In genomic region chr11:70654923-70655570, GRCm38 (mm10) we compare ENCODE assay signal across 8 mouse cellular contexts. TPM values are rescaled to one million over a fixed set of nuclear protein-coding genes. Genes with fewer than 3 reads are reported as not detected.
DNase-seq lines count a peak whose midpoint lies in the region; ATAC-seq and TF ChIP-seq lines count a peak whose summit lies in the region.

No protein-coding gene starts in this region.

- peak overlapping the region; percentile 92 for H3K27ac ChIP-seq in gastrocnemius, adult 2 months
- peak overlapping the region; percentile 98 for H3K27ac ChIP-seq in hindbrain, embryonic 15.5 days (replicated peaks)

- H3K4me3 ChIP-seq in gastrocnemius, adult 2 months = peak overlapping the region; percentile 94
- peak overlapping the region; percentile 98 for H3K4me3 ChIP-seq in hindbrain, embryonic 15.5 days

- no peaks in the 10 kb centered on the region for H3K27me3 ChIP-seq in hindbrain, embryonic 15.5 days

- peaks cover 22% of the 10 kb centered on the region for H3K36me3 ChIP-seq in hindbrain, embryonic 15.5 days

- intact Hi-C loops in gastrocnemius, adult 2 months (cut with DNase I) = loop anchor here (1.0 to 2.0 kb wide), 3 partner anchors 14 to 46 kb away; partner anchors contain the start of genes Camta2, Inca1, Kif1c and Spag7
- intact Hi-C loops in left cerebral cortex, postnatal 36 days (cut with DNase I) = loop anchor here (2.0 kb wide), 1 partner anchor 14 kb away; the partner anchor contains the start of gene Spag7

- H3K4me1 ChIP-seq in hindbrain, embryonic 15.5 days (replicated peaks) = peaks cover 48% of the 10 kb centered on the region

- DNase-seq in ZHBTc4 (ENCODE audit: low read depth, low spot score) = peak; percentile 87
- peak; percentile 92 to 94 for DNase-seq in cerebellum, postnatal 25 days
- peak; percentile 93 for DNase-seq in gastrocnemius, adult 2 months
- DNase-seq in left cerebral cortex, postnatal 36 days (ENCODE audit: low spot score in 2 of 2) = peak; percentile 75 to 82
- peak; percentile 78 for DNase-seq in right cerebral cortex, postnatal 14 days
- DNase-seq in urinary bladder, postnatal 25 days (ENCODE audit: low spot score) = peak; percentile 77

- no peaks in the 10 kb centered on the region for H3K9me3 ChIP-seq in hindbrain, embryonic 15.5 days

- no peak for TF ChIP-seq CTCF in gastrocnemius, adult 2 months (IDR thresholded peaks at IDR 0.05)

- peak; percentile 71 for ATAC-seq in hindbrain, embryonic 15.5 days (ENCODE audit: low FRiP score, low read depth)
- ATAC-seq in megakaryocyte-erythroid progenitor cell, adult 5-6 weeks (replicated peaks; ENCODE audit: low FRiP score, low TSS enrichment, poor library complexity, severe bottlenecking) = peak; percentile 33

- WGBS in hindbrain, embryonic 15.5 days = under 1% methylated on average over 48 of the region's 48 CpGs

- H3K4me2 ChIP-seq in hindbrain, embryonic 15.5 days = peak overlapping the region; percentile 77

- peak overlapping the region; percentile 98 for H3K9ac ChIP-seq in hindbrain, embryonic 15.5 days

RNA-seq across cellular contexts. Expression of gene Pfn1, which starts 0.6 kb away (rescaled TPM):
- 100 to 1,000 TPM; 252 to 257 TPM for total RNA-seq in gastrocnemius, adult 2 months (2021)
- 722 and 792 TPM in 2 replicates for polyA plus RNA-seq in hindbrain, embryonic 15.5 days (2015; fragmentation: Nextera tagmentation; extraction: Ambion mirVana)
- total RNA-seq in left cerebral cortex, postnatal 36 days (2021) = 100 to 1,000 TPM; 217 to 244 TPM
- 1,236 and 1,373 TPM in 2 replicates for total RNA-seq in megakaryocyte-erythroid progenitor cell, adult 5-6 weeks (2014; fragmentation: Nextera tagmentation)
- 377 and 675 TPM in 2 replicates for total RNA-seq in megakaryocyte-erythroid progenitor cell, adult 5-6 weeks (2017)

RNA-seq across cellular contexts. Expression of gene Eno3, which starts 2.0 kb away (rescaled TPM):
- total RNA-seq in gastrocnemius, adult 2 months (2021) = 1,000 to 10,000 TPM; 7,153 to 7,488 TPM
- polyA plus RNA-seq in hindbrain, embryonic 15.5 days (2015; fragmentation: Nextera tagmentation; extraction: Ambion mirVana) = 6.7 and 8.7 TPM in 2 replicates
- total RNA-seq in left cerebral cortex, postnatal 36 days (2021) = 1 to 10 TPM; 9.5 to 9.6 TPM
- 16.7 and 33.7 TPM in 2 replicates for total RNA-seq in megakaryocyte-erythroid progenitor cell, adult 5-6 weeks (2014; fragmentation: Nextera tagmentation)
- 8.4 and 16.5 TPM in 2 replicates for total RNA-seq in megakaryocyte-erythroid progenitor cell, adult 5-6 weeks (2017)

RNA-seq across cellular contexts. Expression of gene Slc25a11, which starts 7.8 kb away (rescaled TPM):
- total RNA-seq in gastrocnemius, adult 2 months (2021) = 100 to 1,000 TPM; 264 to 408 TPM
- polyA plus RNA-seq in hindbrain, embryonic 15.5 days (2015; fragmentation: Nextera tagmentation; extraction: Ambion mirVana) = 167 and 176 TPM in 2 replicates
- total RNA-seq in left cerebral cortex, postnatal 36 days (2021) = 100 to 1,000 TPM; 113 to 125 TPM
- 62.3 and 63.1 TPM in 2 replicates for total RNA-seq in megakaryocyte-erythroid progenitor cell, adult 5-6 weeks (2014; fragmentation: Nextera tagmentation)
- total RNA-seq in megakaryocyte-erythroid progenitor cell, adult 5-6 weeks (2017) = 33.1 and 36.2 TPM in 2 replicates

RNA-seq across cellular contexts. Expression of gene Rnf167, which starts 8.0 kb away (rescaled TPM):
- total RNA-seq in gastrocnemius, adult 2 months (2021) = 10 to 100 TPM; 35.0 to 38.4 TPM
- 94.8 and 109 TPM in 2 replicates for polyA plus RNA-seq in hindbrain, embryonic 15.5 days (2015; fragmentation: Nextera tagmentation; extraction: Ambion mirVana)
- total RNA-seq in left cerebral cortex, postnatal 36 days (2021) = 10 to 100 TPM; 78.6 to 87.8 TPM
- total RNA-seq in megakaryocyte-erythroid progenitor cell, adult 5-6 weeks (2014; fragmentation: Nextera tagmentation) = 92.8 and 95.5 TPM in 2 replicates
- total RNA-seq in megakaryocyte-erythroid progenitor cell, adult 5-6 weeks (2017) = 42.3 and 53.4 TPM in 2 replicates

RNA-seq across cellular contexts. Expression of gene Spag7, which starts 14.2 kb away (rescaled TPM):
- total RNA-seq in gastrocnemius, adult 2 months (2021) = 10 to 100 TPM; 86.3 to 86.4 TPM
- polyA plus RNA-seq in hindbrain, embryonic 15.5 days (2015; fragmentation: Nextera tagmentation; extraction: Ambion mirVana) = 152 and 164 TPM in 2 replicates
- 10 to 100 TPM; 52.5 to 57.8 TPM for total RNA-seq in left cerebral cortex, postnatal 36 days (2021)
- total RNA-seq in megakaryocyte-erythroid progenitor cell, adult 5-6 weeks (2014; fragmentation: Nextera tagmentation) = 61.3 and 88.7 TPM in 2 replicates
- total RNA-seq in megakaryocyte-erythroid progenitor cell, adult 5-6 weeks (2017) = 59.9 and 60.5 TPM in 2 replicates

Comparison
In these comparisons a context has a peak if more than half of its experiments do, and no peak if none do; other contexts are left out.
1. Peak in every context shown above with its lines: DNase-seq, ATAC-seq, H3K4me3 ChIP-seq and H3K27ac ChIP-seq.
2. RNA of gene Eno3, which starts 2.0 kb away (total RNA-seq): 7,153 to 7,488 TPM in gastrocnemius, adult 2 months; 8.4 to 33.7 TPM in megakaryocyte-erythroid progenitor cell, adult 5-6 weeks and 9.5 to 9.6 TPM in left cerebral cortex, postnatal 36 days; every median in the first group is over 100 times any median in the second.